Mouse (Mus musculus) heart, adult 2 months (tissue): Measurements from ENCODE around the gene Trim58.

Source experiments
- CTCF ChIP-seq: fragments of 200-600 bp; IDR thresholded peaks from 2 replicates; pipeline ENCODE4 v1.8.1; 2022; ENCODE audit warnings: antibody characterized with exemption, mild to moderate bottlenecking, moderate library complexity
- POLR2A ChIP-seq: fragments of 200-500 bp; IDR thresholded peaks from 2 replicates; pipeline ENCODE4 v1.6.1; 2011; ENCODE audit warnings: mild to moderate bottlenecking, low read depth, low read length, control low read depth; ENCODE audit not compliant: insufficient read depth

DNA sequence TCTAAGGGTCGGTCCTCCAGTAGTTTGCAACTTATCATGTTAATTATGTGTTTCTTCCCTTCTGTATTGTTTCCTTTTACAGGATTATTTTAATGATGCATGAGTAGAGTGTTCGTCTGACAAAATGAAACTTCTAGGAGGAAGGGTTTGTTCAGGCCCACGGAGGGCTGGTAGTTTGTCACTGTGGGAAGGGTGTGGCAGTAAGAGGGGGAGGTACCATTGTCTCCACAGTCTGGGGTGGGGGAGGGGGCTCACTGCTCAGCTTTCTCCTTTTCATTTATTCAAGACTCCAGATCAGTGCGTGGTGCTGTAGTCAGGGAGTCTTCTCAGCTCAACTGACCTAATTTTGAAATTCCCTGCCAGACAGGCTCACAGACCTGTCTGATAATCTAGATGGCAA, 14.1 kb upstream of the Trim58 start:
- TF ChIP-seq CTCF (no peak), POLR2A (no peak)
